Mouse (Mus musculus): ENCODE measurements around the gene Pcyt1a. TPM values are rescaled to one million over a fixed set of nuclear protein-coding genes. Genes with fewer than 3 reads are reported as not detected.

The Pcyt1a gene
- total RNA-seq, 2 experiments from 2014 or later = 40.0 to 41.8 TPM

DNA sequence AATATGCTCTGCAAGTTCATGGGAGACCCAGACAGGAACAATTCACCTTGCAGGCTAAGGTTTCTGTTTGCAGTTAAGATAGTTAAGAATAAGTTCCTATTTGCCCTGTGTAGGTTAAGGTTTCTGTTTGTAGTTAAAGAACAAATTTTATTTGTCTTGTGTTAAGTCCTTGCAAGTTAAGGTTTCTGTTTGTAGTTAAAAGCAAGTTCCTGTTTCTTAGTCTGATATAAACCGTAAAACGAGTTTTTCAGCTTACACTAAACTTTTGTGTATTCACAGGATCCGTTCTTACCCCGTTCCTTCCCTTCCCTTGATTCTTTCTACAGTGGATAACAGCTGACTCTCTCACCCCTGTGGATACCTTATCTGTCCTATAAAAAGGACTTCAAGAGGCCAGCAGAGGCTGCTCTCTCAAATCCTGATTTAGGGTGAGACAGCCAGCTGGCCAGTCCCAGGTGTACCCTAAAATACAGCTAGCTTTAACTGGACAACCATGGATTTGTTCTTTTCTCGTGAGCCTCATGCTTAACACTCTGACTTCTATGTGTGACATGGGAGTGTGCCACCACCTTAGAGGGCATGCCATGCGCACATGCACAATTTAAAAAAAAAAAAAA, 92.0 kb downstream of the Pcyt1a start:
- DNase-seq (ENCODE audit: low spot score in 2 of 2) = no peak
- intact Hi-C loops (cut with DNase I) = no loop called here

DNA sequence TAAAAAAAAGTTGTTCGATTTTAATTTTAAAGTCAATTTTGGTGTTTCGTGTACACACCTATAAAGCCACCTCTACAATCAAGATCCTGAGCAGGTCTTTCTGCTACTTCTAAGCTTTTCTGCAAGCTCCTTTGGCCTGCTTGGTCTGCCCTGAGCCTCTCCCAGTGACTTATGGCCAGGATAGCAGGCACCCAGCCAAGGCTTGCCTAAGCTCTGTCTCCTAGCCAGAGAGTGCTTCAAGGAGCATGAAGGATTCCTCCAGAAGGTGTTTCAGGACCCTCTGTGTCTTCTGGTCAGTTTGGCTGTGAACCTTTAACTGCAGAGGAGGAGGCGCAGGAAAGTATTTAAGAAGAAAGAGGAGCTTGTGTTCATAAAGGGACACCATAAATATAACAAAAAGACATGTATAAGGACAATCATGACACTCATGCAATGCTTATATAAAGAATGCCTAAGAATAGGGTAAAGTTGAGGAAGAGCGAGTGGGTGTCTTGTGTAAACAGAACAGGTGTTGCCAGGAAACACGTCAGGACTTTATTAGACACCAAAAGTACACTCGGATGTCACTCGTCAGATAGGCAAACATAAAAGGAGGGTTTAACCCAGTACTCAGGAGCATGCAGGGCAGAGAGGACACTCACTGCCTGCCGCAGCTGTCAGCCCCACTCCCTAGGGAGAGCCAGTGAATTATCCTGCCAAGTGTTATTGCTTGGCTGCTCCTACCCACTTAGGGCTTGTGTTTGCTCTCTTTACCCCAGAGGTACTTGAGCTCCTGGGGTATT, 92.9 kb downstream of the Pcyt1a start:
- intact Hi-C loops (cut with DNase I) = no loop called here
- DNase-seq (ENCODE audit: low spot score in 2 of 2) = peak in 1 of 2 experiments; percentile 55

DNA sequence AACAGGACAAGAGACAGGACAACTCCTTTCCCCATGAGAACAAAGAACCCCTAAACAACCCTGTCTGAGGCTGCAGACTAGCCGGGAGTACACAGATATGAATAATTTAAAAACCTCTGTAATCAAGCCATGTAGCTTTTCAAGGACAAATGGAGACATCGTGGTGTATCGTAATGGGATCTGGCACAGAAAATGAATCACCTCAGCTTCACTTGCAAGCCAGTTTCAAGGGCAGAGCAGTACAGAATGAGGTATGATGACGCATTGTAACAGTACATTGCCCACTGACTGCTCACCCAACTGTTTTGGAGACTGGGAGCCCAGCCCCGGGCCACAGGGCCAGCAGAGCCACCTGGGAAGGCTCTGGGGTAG, 93.5 kb downstream of the Pcyt1a start:
- DNase-seq (ENCODE audit: low spot score in 2 of 2) = no peak
- intact Hi-C loops (cut with DNase I) = no loop called here

Other genes starting within 250 kb of the Pcyt1a start
- gene Fbxo45, start 183.8 kb upstream of the Pcyt1a start, total RNA-seq (2021) = 10 to 100 TPM; 41.4 to 44.7 TPM
- gene Wdr53, start 183.7 kb upstream of the Pcyt1a start, total RNA-seq (2021) = 10 to 100 TPM; 10.9 to 11.9 TPM
- gene Smco1, start 159.5 kb upstream of the Pcyt1a start, total RNA-seq (2021) = not detected
- 10 to 100 TPM; 25.4 to 28.6 TPM for gene Rnf168, start 153.5 kb upstream of the Pcyt1a start, total RNA-seq (2021)
- 10 to 100 TPM; 52.5 to 55.7 TPM for gene Ubxn7, start 98.7 kb upstream of the Pcyt1a start, total RNA-seq (2021)
- not detected for gene Tm4sf19, start 30.4 kb upstream of the Pcyt1a start, total RNA-seq (2021)
- 10 to 100 TPM; 12.9 to 14.5 TPM for gene Tctex1d2, start 11.2 kb upstream of the Pcyt1a start, total RNA-seq (2021)
- gene Slc51a, start 57.0 kb downstream of the Pcyt1a start, total RNA-seq (2021) = not detected
- gene Zdhhc19, start 65.3 kb downstream of the Pcyt1a start, total RNA-seq (2021) = not detected
- gene Tfrc, start 178.0 kb downstream of the Pcyt1a start, total RNA-seq (2021) = 10 to 100 TPM; 89.4 to 97.8 TPM
- 100 to 1,000 TPM; 112 TPM for gene Tnk2, start 213.0 kb downstream of the Pcyt1a start, total RNA-seq (2021)